Mouse (Mus musculus) WW6 (cell line): Measurements from ENCODE around the gene Arhgap33.
A peak's percentile ranks its signal among the peaks of the same experiment; 100 is the strongest.
"Not testable (repeated sequence)": the region's sequence is repeated elsewhere in the genome, so short reads cannot be mapped to it uniquely, and the experiment has no call there.

Experiments
- DNase-seq: peaks from one replicate; pipeline ENCODE4 v3.0.0-alpha.2; 2013; ENCODE audit warnings: low read depth, low spot score

The Arhgap33 gene

GRCm38 (mm10) chr7:30553021-30553589 is 18.2 kb upstream of the Arhgap33 start:
- DNase-seq = no peak

- DNase-seq = peak; percentile 92
These were observed 17.5 kb upstream of the Arhgap33 start, which contains the start of the genes Hspb6 and Proser3 for GRCm38 (mm10) chr7:30552102-30553020. TSS of gene Hspb6 (plus strand) at chr7:30552178. TSS of gene Proser3 (minus strand) at chr7:30552299.

- no peak for DNase-seq
These were observed 16.7 kb upstream of the Arhgap33 start for GRCm38 (mm10) chr7:30551445-30552101.

DNA sequence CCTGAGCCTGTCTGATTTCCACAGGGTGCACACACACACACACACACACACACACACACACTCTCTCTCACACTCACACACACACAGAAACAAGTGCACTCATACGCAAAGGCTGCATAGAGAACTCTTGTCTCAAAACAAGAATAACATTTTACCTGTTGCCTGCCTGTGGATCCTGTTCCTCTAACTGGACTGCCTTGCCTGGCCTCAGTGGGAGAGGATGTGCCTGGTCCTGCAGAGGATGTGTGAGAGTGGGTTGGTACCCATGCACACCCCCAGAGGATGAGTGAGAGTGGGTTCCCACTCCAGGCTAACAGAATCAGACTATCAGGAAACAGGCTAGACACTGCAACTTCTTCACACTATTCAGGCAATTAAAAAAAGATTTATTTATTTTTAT is 15.7 kb upstream of the Arhgap33 start:
- no peak for DNase-seq

- no peak for DNase-seq
These were observed 15.0 kb upstream of the Arhgap33 start for GRCm38 (mm10) chr7:30549880-30550279.

DNA sequence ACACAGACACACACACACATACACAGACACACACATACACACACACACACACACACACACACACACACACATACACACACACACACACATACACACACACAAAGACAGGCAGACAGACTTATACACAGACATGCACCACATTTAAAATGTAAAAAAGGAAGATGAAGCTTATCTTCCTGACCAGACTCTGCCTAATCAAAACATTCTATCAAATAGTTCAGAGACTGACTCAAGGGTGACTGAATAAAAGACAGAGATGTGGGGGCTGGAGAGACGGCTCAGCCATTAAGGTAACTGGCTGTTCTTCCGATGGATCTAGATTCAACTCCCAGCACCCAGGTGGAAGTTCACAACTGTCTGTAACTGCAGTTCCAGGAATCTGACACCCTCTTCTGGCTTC is 9.5 kb upstream of the Arhgap33 start:
- DNase-seq = no peak

DNA sequence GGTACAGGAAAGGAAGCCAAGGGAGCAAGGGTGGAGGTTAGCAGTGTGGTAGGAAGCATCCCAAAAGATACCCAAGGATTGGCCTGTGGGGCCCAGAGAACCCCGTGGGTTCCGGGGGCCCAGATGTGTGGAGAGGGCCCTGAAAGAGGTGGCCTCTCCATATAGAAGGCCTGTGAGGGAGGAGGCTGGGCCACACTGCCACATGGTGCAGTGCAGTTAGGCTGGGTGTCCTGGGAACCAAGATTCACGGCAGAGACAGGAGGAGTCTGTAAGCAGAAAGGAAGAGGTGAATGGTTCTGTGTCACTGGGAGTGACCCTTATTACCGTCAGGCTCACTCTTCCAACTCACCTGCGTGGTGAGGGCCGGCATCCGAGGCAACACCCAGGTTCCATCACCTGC is 5.7 kb upstream of the Arhgap33 start:
- no peak for DNase-seq

- DNase-seq = no peak
These were observed 773 bp downstream of the Arhgap33 start for GRCm38 (mm10) chr7:30533941-30534632.

GRCm38 (mm10) chr7:30532931-30533330 is 1.9 kb downstream of the Arhgap33 start:
- DNase-seq = no peak

DNA sequence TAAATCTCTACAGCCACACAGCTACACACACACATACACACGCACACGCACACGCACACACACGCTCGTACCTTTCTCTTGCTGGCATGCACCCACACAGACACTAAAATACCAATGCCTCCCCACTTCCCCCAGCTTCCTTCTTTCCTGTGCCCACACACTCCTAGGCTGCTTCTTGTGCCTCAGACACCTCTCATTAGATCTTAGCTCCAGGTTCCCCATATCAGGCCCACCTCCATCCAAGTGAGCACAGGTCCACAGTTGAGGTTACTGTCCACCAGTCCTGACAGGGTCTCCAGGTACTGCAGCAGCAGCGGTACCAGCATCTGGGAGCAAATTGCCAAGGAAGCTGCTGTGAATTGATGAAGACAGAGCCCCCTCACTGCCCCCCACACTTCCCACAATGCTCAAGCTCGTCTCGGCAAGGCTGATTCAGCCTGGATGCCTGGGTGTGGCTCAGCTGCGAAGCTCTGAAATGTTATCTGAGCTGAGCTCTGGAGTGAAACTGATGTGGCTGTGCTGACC is 3.5 kb downstream of the Arhgap33 start:
- no peak for DNase-seq

GRCm38 (mm10) chr7:30526981-30527380 is 7.9 kb downstream of the Arhgap33 start:
- no peak for DNase-seq

GRCm38 (mm10) chr7:30526399-30526798 is 8.5 kb downstream of the Arhgap33 start:
- DNase-seq = no peak

- no peak for DNase-seq
These were observed 8.9 kb downstream of the Arhgap33 start for GRCm38 (mm10) chr7:30525954-30526353.

GRCm38 (mm10) chr7:30524487-30524886 is 10.4 kb downstream of the Arhgap33 start:
- DNase-seq = no peak

- no peak for DNase-seq
These were observed 12.0 kb downstream of the Arhgap33 start for GRCm38 (mm10) chr7:30522871-30523270.

DNA sequence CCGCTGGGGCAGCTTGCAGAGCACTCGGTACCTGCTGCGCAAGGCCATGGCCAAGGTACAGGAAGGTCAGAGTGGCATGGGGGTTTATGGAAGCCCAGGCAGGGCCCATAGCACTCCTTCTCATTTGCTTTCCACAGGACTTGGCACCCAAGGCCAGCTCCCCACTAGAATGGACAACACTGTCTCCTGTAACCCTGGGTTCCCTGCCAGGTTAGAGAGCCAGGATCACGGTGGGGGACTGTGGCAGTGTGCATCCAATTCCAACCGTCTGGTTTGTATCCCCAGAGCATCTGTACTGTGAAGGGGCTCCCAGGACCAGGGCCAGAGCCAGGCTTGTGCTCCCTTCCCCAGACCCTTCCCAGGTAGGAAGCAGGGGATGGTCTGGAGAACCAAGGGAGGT is 14.0 kb downstream of the Arhgap33 start:
- no peak for DNase-seq

DNA sequence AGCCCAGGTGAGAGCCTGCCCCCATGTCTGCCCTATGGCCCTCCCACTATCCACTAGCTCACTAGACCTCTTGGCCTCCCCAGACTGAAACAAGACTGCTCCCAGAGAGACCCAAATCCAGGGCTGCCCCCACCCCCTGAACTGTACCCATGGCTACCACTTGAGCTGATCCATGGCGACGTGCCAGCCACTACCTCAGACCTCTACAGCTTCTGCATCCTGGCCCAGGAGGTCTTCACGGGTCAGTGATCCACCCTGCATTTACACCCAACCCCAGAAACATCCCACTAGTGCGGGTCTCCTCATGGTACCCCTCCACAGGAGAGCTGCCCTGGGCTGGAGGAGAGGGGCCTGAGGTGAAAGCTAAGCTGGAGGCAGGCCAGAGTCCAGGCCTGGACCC is 14.5 kb downstream of the Arhgap33 start:
- no peak for DNase-seq

DNA sequence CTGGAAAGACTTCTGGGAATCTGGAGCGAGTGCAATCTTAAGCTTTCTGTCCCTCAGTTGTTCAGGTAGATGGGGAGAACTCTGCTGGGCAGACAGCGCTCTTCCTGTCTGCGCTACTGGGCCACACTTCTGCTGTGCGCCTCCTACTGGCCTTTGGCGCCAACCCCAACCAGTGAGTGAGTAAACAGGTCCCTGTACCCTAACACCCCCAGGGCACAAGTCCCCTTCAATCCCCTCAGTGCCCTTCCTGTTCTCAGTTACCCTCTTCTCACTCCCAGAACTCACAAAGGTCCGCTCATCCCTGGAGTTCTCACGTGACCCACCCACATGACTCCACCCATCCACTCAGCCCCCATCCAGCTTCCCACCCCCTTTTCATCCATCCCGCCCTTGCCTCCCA is 16.5 kb downstream of the Arhgap33 start:
- DNase-seq = no peak

DNA sequence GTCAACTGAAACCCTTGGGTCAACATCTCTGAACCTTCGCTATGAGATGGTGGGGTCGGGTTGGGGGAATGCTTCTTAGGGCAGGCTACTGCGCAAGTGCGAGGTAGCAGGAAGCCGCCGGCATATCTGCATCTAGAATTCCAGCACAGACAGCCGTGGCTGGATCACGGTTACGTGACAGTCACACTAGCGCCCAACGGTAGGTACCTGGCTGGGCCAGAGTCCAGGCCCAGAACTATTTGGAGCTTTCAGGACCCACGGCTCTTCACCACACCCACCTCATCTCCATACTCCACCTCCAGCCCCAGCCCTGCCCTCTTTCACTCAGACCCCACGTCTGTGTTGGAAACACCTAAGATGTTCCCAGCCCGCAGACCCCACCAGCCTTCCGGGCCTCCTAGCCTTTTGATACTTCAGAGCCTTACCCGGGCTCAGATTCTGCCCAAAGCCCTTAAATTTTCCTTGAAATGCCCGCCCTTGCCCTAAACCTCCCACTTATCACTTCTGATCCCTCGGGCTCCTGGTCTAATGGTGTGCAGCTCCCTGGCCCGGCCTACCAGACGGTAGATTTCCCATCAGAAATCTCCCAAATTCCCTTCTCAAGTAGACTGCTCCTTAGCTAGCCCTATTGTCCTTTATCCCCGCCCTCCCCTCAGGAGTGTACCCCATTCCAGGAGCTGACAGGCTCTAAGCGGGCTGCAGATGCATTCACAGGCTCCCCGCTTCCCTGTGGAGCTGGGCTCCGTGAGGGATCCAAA is 19.7 kb downstream of the Arhgap33 start:
- no peak for DNase-seq

DNA sequence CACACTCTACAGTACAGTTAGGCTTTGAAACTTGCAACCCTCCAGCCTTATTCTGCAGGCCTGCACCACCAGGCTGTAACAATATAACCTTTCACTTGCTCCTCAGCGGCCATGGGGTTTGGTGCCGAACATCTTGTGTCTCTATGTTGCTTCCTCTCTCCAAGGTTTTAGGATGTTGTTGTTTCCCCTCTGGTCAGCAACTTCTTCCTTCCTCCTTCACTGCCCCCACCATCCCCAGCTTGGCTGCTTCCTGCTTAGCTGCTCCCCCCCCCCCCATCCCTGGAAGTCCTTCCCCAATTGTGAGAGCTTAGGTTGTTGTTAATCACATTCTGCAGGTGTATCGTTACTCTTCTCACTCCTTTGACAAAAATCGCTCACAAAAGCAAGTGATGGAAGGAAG is 26.8 kb downstream of the Arhgap33 start:
- no peak for DNase-seq

GRCm38 (mm10) chr7:30501159-30501558 is 33.7 kb downstream of the Arhgap33 start:
- not testable (repeated sequence) for DNase-seq
